Mouse (Mus musculus): Measurements from ENCODE around the gene Mtmr10. TPM values are rescaled to one million over a fixed set of nuclear protein-coding genes. Genes with fewer than 3 reads are reported as not detected.

Mtmr10 gene
- polyA plus RNA-seq, 1 experiment = 9.4 TPM

- H3K79me2 ChIP-seq (ENCODE audit: control insufficient read depth, insufficient read depth) = no peaks in the 10 kb centered on the region
- no peak overlapping the region for H3K4me3 ChIP-seq (ENCODE audit: insufficient read depth, poor library complexity, severe bottlenecking)
- no peaks in the 10 kb centered on the region for H3K36me3 ChIP-seq (ENCODE audit: control insufficient read depth, insufficient read depth)
- H3K79me3 ChIP-seq (ENCODE audit: low read depth) = no peaks in the 10 kb centered on the region
- H3K27me3 ChIP-seq (ENCODE audit: control insufficient read depth, insufficient read depth, insufficient read length) = no peaks in the 10 kb centered on the region
- H3ac ChIP-seq (ENCODE audit: control insufficient read depth, insufficient read length, low read depth) = no peak overlapping the region
- TF ChIP-seq FOSL1 (IDR thresholded peaks at IDR 0.05; ENCODE audit: insufficient read depth, low read length, poor library complexity, severe bottlenecking) (no peak), MAX (IDR thresholded peaks at IDR 0.05) (no peak), USF1 (IDR thresholded peaks at IDR 0.05; ENCODE audit: low read depth) (no peak), MYOD1 (IDR thresholded peaks at IDR 0.05; ENCODE audit: control insufficient read depth, insufficient read length, low read depth) (no peak), CEBPB (IDR thresholded peaks at IDR 0.05; ENCODE audit: low read depth) (no peak), CTCF (IDR thresholded peaks at IDR 0.05; ENCODE audit: control insufficient read depth, insufficient read depth, insufficient read length) (no peak), MYOG (IDR thresholded peaks at IDR 0.05; ENCODE audit: control insufficient read depth, extremely low read depth, insufficient read length) (no peak)
Measured at GRCm38 (mm10) chr7:64244371-64244770, 43.1 kb upstream of the Mtmr10 start.

GRCm38 (mm10) chr7:64246713-64247112 is 40.7 kb upstream of the Mtmr10 start:
- no peaks in the 10 kb centered on the region for H3K79me2 ChIP-seq (ENCODE audit: control insufficient read depth, insufficient read depth)
- H3ac ChIP-seq (ENCODE audit: control insufficient read depth, insufficient read length, low read depth) = no peak overlapping the region
- H3K79me3 ChIP-seq (ENCODE audit: low read depth) = no peaks in the 10 kb centered on the region
- no peaks in the 10 kb centered on the region for H3K36me3 ChIP-seq (ENCODE audit: control insufficient read depth, insufficient read depth)
- H3K27me3 ChIP-seq (ENCODE audit: control insufficient read depth, insufficient read depth, insufficient read length) = no peaks in the 10 kb centered on the region
- H3K4me3 ChIP-seq (ENCODE audit: insufficient read depth, poor library complexity, severe bottlenecking) = no peak overlapping the region
- TF ChIP-seq MAX (IDR thresholded peaks at IDR 0.05) (no peak), FOSL1 (IDR thresholded peaks at IDR 0.05; ENCODE audit: insufficient read depth, low read length, poor library complexity, severe bottlenecking) (no peak), CEBPB (IDR thresholded peaks at IDR 0.05; ENCODE audit: low read depth) (no peak), CTCF (IDR thresholded peaks at IDR 0.05; ENCODE audit: control insufficient read depth, insufficient read depth, insufficient read length) (no peak), MYOG (IDR thresholded peaks at IDR 0.05; ENCODE audit: control insufficient read depth, extremely low read depth, insufficient read length) (no peak), USF1 (IDR thresholded peaks at IDR 0.05; ENCODE audit: low read depth) (no peak), MYOD1 (IDR thresholded peaks at IDR 0.05; ENCODE audit: control insufficient read depth, insufficient read length, low read depth) (no peak)

GRCm38 (mm10) chr7:64248352-64248751 is 39.1 kb upstream of the Mtmr10 start:
- Histone ChIP-seq H3K27me3 (ENCODE audit: control insufficient read depth, insufficient read depth, insufficient read length) (no peaks in the 10 kb centered on the region), H3K79me3 (ENCODE audit: low read depth) (no peaks in the 10 kb centered on the region), H3K79me2 (ENCODE audit: control insufficient read depth, insufficient read depth) (no peaks in the 10 kb centered on the region), H3ac (ENCODE audit: control insufficient read depth, insufficient read length, low read depth) (no peak overlapping the region), H3K4me3 (ENCODE audit: insufficient read depth, poor library complexity, severe bottlenecking) (no peak overlapping the region), H3K36me3 (ENCODE audit: control insufficient read depth, insufficient read depth) (no peaks in the 10 kb centered on the region)
- TF ChIP-seq CTCF (IDR thresholded peaks at IDR 0.05; ENCODE audit: control insufficient read depth, insufficient read depth, insufficient read length) (no peak), FOSL1 (IDR thresholded peaks at IDR 0.05; ENCODE audit: insufficient read depth, low read length, poor library complexity, severe bottlenecking) (no peak), CEBPB (IDR thresholded peaks at IDR 0.05; ENCODE audit: low read depth) (no peak), MAX (IDR thresholded peaks at IDR 0.05) (no peak), MYOG (IDR thresholded peaks at IDR 0.05; ENCODE audit: control insufficient read depth, extremely low read depth, insufficient read length) (no peak), USF1 (IDR thresholded peaks at IDR 0.05; ENCODE audit: low read depth) (no peak), MYOD1 (IDR thresholded peaks at IDR 0.05; ENCODE audit: control insufficient read depth, insufficient read length, low read depth) (no peak)

- TF ChIP-seq MAX (IDR thresholded peaks at IDR 0.05) (peak; percentile 17), CEBPB (IDR thresholded peaks at IDR 0.05; ENCODE audit: low read depth) (no peak), FOSL1 (IDR thresholded peaks at IDR 0.05; ENCODE audit: insufficient read depth, low read length, poor library complexity, severe bottlenecking) (peak; percentile 23), MYOG (IDR thresholded peaks at IDR 0.05; ENCODE audit: control insufficient read depth, extremely low read depth, insufficient read length) (no peak)
Measured at GRCm38 (mm10) chr7:64249715-64250114, 37.7 kb upstream of the Mtmr10 start.

GRCm38 (mm10) chr7:64250417-64250816 is 37.0 kb upstream of the Mtmr10 start:
- Histone ChIP-seq H3K79me3 (ENCODE audit: low read depth) (no peaks in the 10 kb centered on the region), H3K27me3 (ENCODE audit: control insufficient read depth, insufficient read depth, insufficient read length) (no peaks in the 10 kb centered on the region), H3K79me2 (ENCODE audit: control insufficient read depth, insufficient read depth) (no peaks in the 10 kb centered on the region), H3ac (ENCODE audit: control insufficient read depth, insufficient read length, low read depth) (no peak overlapping the region), H3K4me3 (ENCODE audit: insufficient read depth, poor library complexity, severe bottlenecking) (no peak overlapping the region), H3K36me3 (ENCODE audit: control insufficient read depth, insufficient read depth) (no peaks in the 10 kb centered on the region)
- no peak for TF ChIP-seq CTCF (IDR thresholded peaks at IDR 0.05; ENCODE audit: control insufficient read depth, insufficient read depth, insufficient read length)
- TF ChIP-seq FOSL1 (IDR thresholded peaks at IDR 0.05; ENCODE audit: insufficient read depth, low read length, poor library complexity, severe bottlenecking) = no peak
- no peak for TF ChIP-seq MAX (IDR thresholded peaks at IDR 0.05)
- TF ChIP-seq USF1 (IDR thresholded peaks at IDR 0.05; ENCODE audit: low read depth) = no peak
- TF ChIP-seq MYOG (IDR thresholded peaks at IDR 0.05; ENCODE audit: control insufficient read depth, extremely low read depth, insufficient read length) = no peak
- TF ChIP-seq MYOD1 (IDR thresholded peaks at IDR 0.05; ENCODE audit: control insufficient read depth, insufficient read length, low read depth) = no peak
- TF ChIP-seq CEBPB (IDR thresholded peaks at IDR 0.05; ENCODE audit: low read depth) = no peak

More at GRCm38 (mm10) chr7:64249715-64250114, 37.7 kb upstream of the Mtmr10 start:
- no peaks in the 10 kb centered on the region for H3K79me3 ChIP-seq (ENCODE audit: low read depth)
- H3K27me3 ChIP-seq (ENCODE audit: control insufficient read depth, insufficient read depth, insufficient read length) = no peaks in the 10 kb centered on the region
- H3ac ChIP-seq (ENCODE audit: control insufficient read depth, insufficient read length, low read depth) = no peak overlapping the region
- no peak overlapping the region for H3K4me3 ChIP-seq (ENCODE audit: insufficient read depth, poor library complexity, severe bottlenecking)
- no peaks in the 10 kb centered on the region for H3K79me2 ChIP-seq (ENCODE audit: control insufficient read depth, insufficient read depth)
- no peaks in the 10 kb centered on the region for H3K36me3 ChIP-seq (ENCODE audit: control insufficient read depth, insufficient read depth)

GRCm38 (mm10) chr7:64253736-64254135 is 33.7 kb upstream of the Mtmr10 start:
- TF ChIP-seq USF1 (IDR thresholded peaks at IDR 0.05; ENCODE audit: low read depth) = no peak
- no peaks in the 10 kb centered on the region for H3K27me3 ChIP-seq (ENCODE audit: control insufficient read depth, insufficient read depth, insufficient read length)

More at GRCm38 (mm10) chr7:64253736-64254135, 33.7 kb upstream of the Mtmr10 start:
- Histone ChIP-seq H3K4me3 (ENCODE audit: insufficient read depth, poor library complexity, severe bottlenecking) (no peak overlapping the region), H3K79me3 (ENCODE audit: low read depth) (no peaks in the 10 kb centered on the region), H3K36me3 (ENCODE audit: control insufficient read depth, insufficient read depth) (no peaks in the 10 kb centered on the region), H3ac (ENCODE audit: control insufficient read depth, insufficient read length, low read depth) (no peak overlapping the region), H3K79me2 (ENCODE audit: control insufficient read depth, insufficient read depth) (no peaks in the 10 kb centered on the region)

All from C2C12 (cell line).